Mouse (Mus musculus): ENCODE data around the gene Kif6. TPM values are rescaled to one million over a fixed set of nuclear protein-coding genes. Genes with fewer than 3 reads are reported as not detected.

The Kif6 gene
- polyA plus RNA-seq, 1 experiment from 2014 or later: 2.3 TPM

- whole genome bisulfite sequencing: 78% methylated on average over 5 of the region's 5 CpGs
- Histone ChIP-seq H3K27ac (replicated peaks) (no peak overlapping the region), H3K9ac (no peak overlapping the region), H3K27me3 (no peaks in the 10 kb centered on the region), H3K4me3 (no peak overlapping the region), H3K4me2 (no peak overlapping the region), H3K36me3 (no peaks in the 10 kb centered on the region), H3K4me1 (replicated peaks) (no peaks in the 10 kb centered on the region), H3K9me3 (no peaks in the 10 kb centered on the region)
- no peak for ATAC-seq (ENCODE audit: low FRiP score, low read depth)
These were observed 184.2 kb downstream of the Kif6 start for GRCm38 (mm10) chr17:49799168-49799567.

GRCm38 (mm10) chr17:49800157-49800556 lies 185.2 kb downstream of the Kif6 start:
- WGBS: 49% methylated on average over 2 of the region's 2 CpGs
- no peaks in the 10 kb centered on the region for H3K27me3 ChIP-seq
- H3K27ac ChIP-seq (replicated peaks): no peak overlapping the region
- no peaks in the 10 kb centered on the region for H3K36me3 ChIP-seq
- no peak overlapping the region for H3K4me3 ChIP-seq
- H3K4me1 ChIP-seq (replicated peaks): no peaks in the 10 kb centered on the region
- H3K9me3 ChIP-seq: no peaks in the 10 kb centered on the region
- no peak overlapping the region for H3K9ac ChIP-seq
- ATAC-seq (ENCODE audit: low FRiP score, low read depth): no peak
- no peak overlapping the region for H3K4me2 ChIP-seq

GRCm38 (mm10) chr17:49807461-49807860 lies 192.5 kb downstream of the Kif6 start:
- Histone ChIP-seq H3K27ac (replicated peaks) (no peak overlapping the region), H3K27me3 (no peaks in the 10 kb centered on the region), H3K4me3 (no peak overlapping the region), H3K36me3 (no peaks in the 10 kb centered on the region), H3K9me3 (no peaks in the 10 kb centered on the region), H3K4me1 (replicated peaks) (no peaks in the 10 kb centered on the region), H3K4me2 (no peak overlapping the region), H3K9ac (no peak overlapping the region)
- 63% methylated on average over 4 of the region's 4 CpGs for WGBS
- no peak for ATAC-seq (ENCODE audit: low FRiP score, low read depth)

GRCm38 (mm10) chr17:49808712-49809343 lies 193.9 kb downstream of the Kif6 start:
- 66% methylated on average over 6 of the region's 6 CpGs for WGBS
- ATAC-seq (ENCODE audit: low FRiP score, low read depth): no peak
- no peaks in the 10 kb centered on the region for H3K27me3 ChIP-seq
- H3K4me3 ChIP-seq: no peak overlapping the region
- no peak overlapping the region for H3K9ac ChIP-seq
- no peaks in the 10 kb centered on the region for H3K9me3 ChIP-seq
- no peaks in the 10 kb centered on the region for H3K4me1 ChIP-seq (replicated peaks)
- H3K27ac ChIP-seq (replicated peaks): no peak overlapping the region
- no peak overlapping the region for H3K4me2 ChIP-seq
- no peaks in the 10 kb centered on the region for H3K36me3 ChIP-seq

GRCm38 (mm10) chr17:49813893-49814640 lies 199.1 kb downstream of the Kif6 start:
- peaks cover 13% of the 10 kb centered on the region for H3K4me1 ChIP-seq (replicated peaks)
- WGBS: 88% methylated on average over 5 of the region's 5 CpGs
- H3K4me3 ChIP-seq: no peak overlapping the region
- no peaks in the 10 kb centered on the region for H3K9me3 ChIP-seq
- no peaks in the 10 kb centered on the region for H3K36me3 ChIP-seq
- H3K27ac ChIP-seq (replicated peaks): no peak overlapping the region
- H3K4me2 ChIP-seq: no peak overlapping the region
- no peak overlapping the region for H3K9ac ChIP-seq
- no peak for ATAC-seq (ENCODE audit: low FRiP score, low read depth)
- no peaks in the 10 kb centered on the region for H3K27me3 ChIP-seq

GRCm38 (mm10) chr17:49816067-49816565 lies 201.2 kb downstream of the Kif6 start:
- WGBS: 17% methylated on average over 5 of the region's 5 CpGs
- peaks cover 13% of the 10 kb centered on the region for H3K4me1 ChIP-seq (replicated peaks)
- no peaks in the 10 kb centered on the region for H3K27me3 ChIP-seq
- no peaks in the 10 kb centered on the region for H3K9me3 ChIP-seq
- no peak overlapping the region for H3K9ac ChIP-seq
- no peaks in the 10 kb centered on the region for H3K36me3 ChIP-seq
- no peak overlapping the region for H3K27ac ChIP-seq (replicated peaks)
- ATAC-seq (ENCODE audit: low FRiP score, low read depth): peak; percentile 72; the same call in 1 of the 2 replicates
- H3K4me3 ChIP-seq: no peak overlapping the region
- H3K4me2 ChIP-seq: no peak overlapping the region

DNA sequence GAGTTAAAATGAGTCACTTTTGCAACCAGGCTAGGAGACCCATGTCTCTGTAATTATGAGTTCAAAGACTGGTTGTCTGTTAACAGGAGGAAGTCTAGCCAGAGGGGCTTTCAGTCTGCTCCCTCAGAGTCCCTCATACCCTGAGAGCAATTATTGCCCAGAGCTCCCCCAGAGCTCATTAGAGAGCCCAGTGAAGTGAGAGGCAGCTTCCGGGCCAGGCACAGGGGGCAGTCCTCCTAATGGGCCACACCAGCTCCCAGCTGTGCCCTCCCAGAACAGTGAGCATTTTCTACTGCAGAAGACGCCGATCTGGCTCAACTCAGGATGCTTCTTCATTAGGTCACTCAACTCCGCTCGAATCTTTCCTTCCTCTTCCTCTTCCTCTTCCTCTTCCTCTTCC lies 201.8 kb downstream of the Kif6 start:
- peaks cover 13% of the 10 kb centered on the region for H3K4me1 ChIP-seq (replicated peaks)
- ATAC-seq (ENCODE audit: low FRiP score, low read depth): no peak
- no peak overlapping the region for H3K4me2 ChIP-seq
- H3K9me3 ChIP-seq: no peaks in the 10 kb centered on the region
- WGBS: 29% methylated on average over 5 of the region's 5 CpGs
- no peaks in the 10 kb centered on the region for H3K27me3 ChIP-seq
- no peak overlapping the region for H3K9ac ChIP-seq
- H3K4me3 ChIP-seq: no peak overlapping the region
- H3K27ac ChIP-seq (replicated peaks): no peak overlapping the region
- H3K36me3 ChIP-seq: no peaks in the 10 kb centered on the region

- H3K9ac ChIP-seq: no peak overlapping the region
- 93% methylated on average over 4 of the region's 4 CpGs for WGBS
- ATAC-seq (ENCODE audit: low FRiP score, low read depth): no peak
- H3K9me3 ChIP-seq: no peaks in the 10 kb centered on the region
- no peak overlapping the region for H3K27ac ChIP-seq (replicated peaks)
- no peaks in the 10 kb centered on the region for H3K36me3 ChIP-seq
- H3K27me3 ChIP-seq: no peaks in the 10 kb centered on the region
- no peak overlapping the region for H3K4me3 ChIP-seq
- no peak overlapping the region for H3K4me2 ChIP-seq
- H3K4me1 ChIP-seq (replicated peaks): peaks cover 13% of the 10 kb centered on the region
These were observed 205.3 kb downstream of the Kif6 start for GRCm38 (mm10) chr17:49820203-49820602.

DNA sequence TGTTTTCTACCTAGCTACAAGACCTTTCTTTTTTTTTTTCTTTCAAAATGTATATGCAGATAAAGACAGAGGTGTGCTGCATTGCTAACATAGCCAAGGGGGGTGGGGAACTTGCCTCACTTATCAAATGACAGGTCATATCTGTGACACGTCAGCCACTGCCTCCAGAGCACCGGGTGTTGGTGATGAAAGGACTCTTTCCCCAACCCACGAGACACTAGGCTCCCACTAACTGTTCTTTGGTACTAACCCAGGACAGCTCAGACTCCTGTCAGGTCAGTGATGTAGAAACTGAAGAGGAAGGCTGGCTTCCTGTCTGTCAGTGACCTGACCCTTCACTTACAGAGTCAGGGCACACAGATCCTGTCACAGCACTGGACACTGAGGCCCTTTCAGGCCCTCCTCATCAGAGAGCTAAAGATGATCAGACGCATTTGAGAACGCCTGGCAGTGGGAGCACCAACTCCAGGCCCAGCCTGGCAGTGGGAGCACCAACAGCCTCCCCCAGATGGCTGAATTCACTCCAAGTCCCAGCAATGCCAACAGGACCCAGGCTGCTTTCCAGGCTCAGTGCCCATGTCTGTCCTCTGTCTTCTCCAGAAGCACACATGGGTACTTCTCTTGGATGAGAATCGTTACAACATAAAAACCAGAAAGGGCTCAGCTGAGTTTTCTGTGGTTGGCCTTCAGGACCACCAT lies 209.4 kb downstream of the Kif6 start:
- Histone ChIP-seq H3K4me3 (no peak overlapping the region), H3K36me3 (no peaks in the 10 kb centered on the region), H3K4me2 (no peak overlapping the region), H3K4me1 (replicated peaks) (no peaks in the 10 kb centered on the region), H3K9ac (no peak overlapping the region), H3K27ac (replicated peaks) (no peak overlapping the region), H3K9me3 (no peaks in the 10 kb centered on the region), H3K27me3 (no peaks in the 10 kb centered on the region)
- WGBS: 66% methylated on average over 6 of the region's 6 CpGs
- no peak for ATAC-seq (ENCODE audit: low FRiP score, low read depth)

- H3K9ac ChIP-seq: no peak overlapping the region
- H3K36me3 ChIP-seq: no peaks in the 10 kb centered on the region
- H3K27ac ChIP-seq (replicated peaks): no peak overlapping the region
- WGBS: 91% methylated on average over 7 of the region's 7 CpGs
- H3K4me3 ChIP-seq: no peak overlapping the region
- H3K27me3 ChIP-seq: no peaks in the 10 kb centered on the region
- H3K9me3 ChIP-seq: no peaks in the 10 kb centered on the region
- ATAC-seq (ENCODE audit: low FRiP score, low read depth): no peak
- no peak overlapping the region for H3K4me2 ChIP-seq
- H3K4me1 ChIP-seq (replicated peaks): no peaks in the 10 kb centered on the region
These were observed 210.0 kb downstream of the Kif6 start for GRCm38 (mm10) chr17:49824841-49825450.

- no peak overlapping the region for H3K4me3 ChIP-seq
- H3K36me3 ChIP-seq: no peaks in the 10 kb centered on the region
- H3K27ac ChIP-seq (replicated peaks): no peak overlapping the region
- H3K9ac ChIP-seq: no peak overlapping the region
- ATAC-seq (ENCODE audit: low FRiP score, low read depth): peak; percentile 27; the same call in 1 of the 2 replicates
- no peaks in the 10 kb centered on the region for H3K9me3 ChIP-seq
- 79% methylated on average over 5 of the region's 5 CpGs for WGBS
- H3K4me1 ChIP-seq (replicated peaks): no peaks in the 10 kb centered on the region
- no peak overlapping the region for H3K4me2 ChIP-seq
- H3K27me3 ChIP-seq: no peaks in the 10 kb centered on the region
These were observed 210.9 kb downstream of the Kif6 start for GRCm38 (mm10) chr17:49825831-49826230.

DNA sequence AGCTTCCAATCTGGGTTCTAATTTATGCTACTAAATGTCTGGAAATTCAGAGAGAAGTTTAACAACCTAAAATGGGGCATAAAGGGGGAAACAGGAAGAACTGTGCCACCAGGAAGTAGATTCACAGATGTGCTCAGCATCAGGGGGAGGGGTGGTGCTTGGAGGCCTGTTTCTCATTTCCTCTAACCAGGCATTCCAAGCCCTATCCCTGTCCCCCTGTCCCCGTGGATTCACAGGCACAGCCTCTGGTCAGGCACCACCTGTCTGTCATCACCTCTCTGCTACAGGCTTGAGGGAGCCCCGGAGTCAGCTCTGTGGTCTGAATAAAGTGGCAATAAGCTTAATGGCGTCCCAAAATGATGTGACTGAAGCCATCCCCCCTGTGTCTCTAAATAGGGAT lies 216.8 kb downstream of the Kif6 start:
- Histone ChIP-seq H3K27me3 (no peaks in the 10 kb centered on the region), H3K4me3 (no peak overlapping the region), H3K4me1 (replicated peaks) (no peaks in the 10 kb centered on the region), H3K9me3 (no peaks in the 10 kb centered on the region), H3K9ac (no peak overlapping the region), H3K4me2 (no peak overlapping the region), H3K27ac (replicated peaks) (no peak overlapping the region), H3K36me3 (no peaks in the 10 kb centered on the region)
- ATAC-seq (ENCODE audit: low FRiP score, low read depth): no peak
- WGBS: 64% methylated on average over 3 of the region's 3 CpGs
